Mouse (Mus musculus) lung, postnatal 0 days (tissue): ENCODE measurements around the gene Fxyd2.

Experiments used
- CTCF ChIP-seq: IDR thresholded peaks from 2 replicates; pipeline ENCODE4 v1.5.1; 2016; ENCODE audit warnings: antibody characterized with exemption, mild to moderate bottlenecking
- EP300 ChIP-seq: IDR thresholded peaks from 2 replicates; pipeline ENCODE4 v1.6.1; 2016; ENCODE audit warnings: antibody characterized with exemption, mild to moderate bottlenecking, control low read depth

DNA sequence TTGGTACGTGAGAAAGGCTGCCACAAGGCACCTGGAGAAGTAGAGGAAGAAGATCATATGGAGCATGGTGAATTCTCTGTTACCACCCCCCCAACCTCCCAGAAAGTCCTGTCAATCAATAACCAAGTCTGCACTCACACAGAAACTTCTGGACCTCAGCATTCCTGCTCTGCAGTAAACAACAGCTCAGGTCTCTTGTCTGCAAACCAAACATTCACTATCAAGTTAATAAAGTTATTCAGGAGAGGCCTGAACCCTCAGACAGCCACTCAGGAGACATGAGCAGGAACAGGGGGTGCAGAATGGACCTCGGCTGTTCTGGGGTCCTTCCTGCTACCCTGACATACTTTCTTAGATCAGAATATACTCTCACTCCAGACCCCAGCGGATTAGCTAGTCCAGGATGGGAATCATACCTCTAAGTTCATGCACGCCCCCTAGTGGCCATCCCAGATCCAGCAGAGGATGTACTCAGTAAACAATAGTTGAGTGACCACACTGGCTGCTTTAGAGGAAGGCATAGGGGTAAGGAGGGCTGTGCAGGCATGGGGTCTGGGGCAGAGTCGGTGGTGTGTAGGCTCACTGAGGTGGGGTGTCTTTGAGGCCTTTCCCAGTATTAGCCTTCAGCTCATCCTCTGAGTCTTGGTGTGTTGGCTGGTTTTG is 14.1 kb downstream of the Fxyd2 start:
- TF ChIP-seq CTCF: peak; percentile 68
- no peak for TF ChIP-seq EP300
